In genomic region chr4:136924529-136924928, GRCm38 (mm10) we compare ENCODE assay signal across 10 mouse cellular contexts. TPM values are rescaled to one million over a fixed set of nuclear protein-coding genes. Genes with fewer than 3 reads are reported as not detected.
DNase-seq lines count a peak whose midpoint lies in the region; ATAC-seq and TF ChIP-seq lines count a peak whose summit lies in the region.
"Had no signal": no experiment of that assay in that cellular context is flagged by ENCODE, and none has a peak within 500 bp of the region (broad histone marks: within the 10 kb centered on the region; RNA-seq: fewer than 3 reads in every experiment).

No protein-coding gene starts in this region.

- WGBS in forebrain, embryonic 11.5 days, result 7% methylated on average over 6 of the region's 6 CpGs
- 6% methylated on average over 6 of the region's 6 CpGs for WGBS in forebrain, embryonic 13.5 days
- 3% methylated on average over 6 of the region's 6 CpGs for WGBS in kidney, adult 2 months

- H3K9ac ChIP-seq in forebrain, embryonic 11.5 days (ENCODE audit: low read length), result no peak overlapping the region
- no peak overlapping the region for H3K9ac ChIP-seq in forebrain, embryonic 13.5 days
- H3K9ac ChIP-seq: heart, embryonic 13.5 days; neural tube, embryonic 12.5 days had no signal

- ATAC-seq in forebrain, embryonic 11.5 days (replicated peaks; ENCODE audit: low FRiP score), result no peak
- ATAC-seq in forebrain, embryonic 13.5 days, result no peak
- peak; percentile 83 for ATAC-seq in megakaryocyte progenitor cell, adult 5-6 weeks (replicated peaks; ENCODE audit: poor library complexity)

- peak; percentile 84 for DNase-seq in forebrain, embryonic 11.5 days (ENCODE audit: low spot score)
- DNase-seq in 416B (ENCODE audit: low read depth), result peak; percentile 58
- peak; percentile 51 for DNase-seq in brain, embryonic 14.5 days (ENCODE audit: low read depth)
- DNase-seq in kidney, adult 2 months, result peak; percentile 68
- DNase-seq in urinary bladder, postnatal 36 days (ENCODE audit: low spot score in 2 of 2), result peak; percentile 60 to 62
- DNase-seq in left cerebral cortex, postnatal 4 days, result no peak

- peaks cover 15% of the 10 kb centered on the region; the same call in 1 of the 2 replicates for H3K27me3 ChIP-seq in forebrain, embryonic 11.5 days (ENCODE audit: control insufficient read depth, insufficient read depth, low read length)
- peaks cover 61% of the 10 kb centered on the region for H3K27me3 ChIP-seq in forebrain, embryonic 13.5 days
- H3K27me3 ChIP-seq in kidney, adult 2 months (replicated peaks; ENCODE audit: control insufficient read depth, insufficient read depth, low read length), result no peaks in the 10 kb centered on the region

- no peak for TF ChIP-seq POLR2A in brain, embryonic 14.5 days (IDR thresholded peaks at IDR 0.05; ENCODE audit: borderline replicate concordance, extremely low read depth, insufficient read depth, insufficient read length, poor library complexity, severe bottlenecking)
- TF ChIP-seq POLR2A in kidney, adult 2 months (IDR thresholded peaks at IDR 0.05; ENCODE audit: low read depth, low read length), result no peak

- H3K4me3 ChIP-seq in forebrain, embryonic 11.5 days (ENCODE audit: low read depth, low read length), result no peak overlapping the region
- no peak overlapping the region for H3K4me3 ChIP-seq in forebrain, embryonic 13.5 days
- H3K4me3 ChIP-seq in kidney, adult 2 months (ENCODE audit: insufficient read depth, low read depth, low read length), result no peak overlapping the region
- H3K4me3 ChIP-seq: heart, embryonic 13.5 days; neural tube, embryonic 12.5 days had no signal

- 0 out of 2 replicates have a peak, but pooled peaks have one; percentile 7 for TF ChIP-seq CTCF in brain, embryonic 14.5 days (IDR thresholded peaks at IDR 0.05; ENCODE audit: borderline replicate concordance, extremely low read depth, insufficient read depth, insufficient read length)
- no peak; the same call in 1 of the 2 replicates for TF ChIP-seq CTCF in kidney, adult 2 months (conservative IDR thresholded peaks at IDR 0.05; ENCODE audit: insufficient read depth, insufficient read length, low read depth, low read length)

- no peaks in the 10 kb centered on the region for H3K4me1 ChIP-seq in forebrain, embryonic 11.5 days (replicated peaks; ENCODE audit: control insufficient read depth, insufficient read depth, low read length)
- H3K4me1 ChIP-seq in forebrain, embryonic 13.5 days, result peaks cover 11% of the 10 kb centered on the region; the same call in 1 of the 2 replicates
- no peaks in the 10 kb centered on the region for H3K4me1 ChIP-seq in kidney, adult 2 months (ENCODE audit: control insufficient read depth, insufficient read depth, low read length)
- H3K4me1 ChIP-seq: heart, embryonic 13.5 days had no signal

- no peak overlapping the region for H3K4me2 ChIP-seq in forebrain, embryonic 11.5 days (ENCODE audit: low read depth, low read length, severe bottlenecking)
- no peak overlapping the region for H3K4me2 ChIP-seq in forebrain, embryonic 13.5 days
- H3K4me2 ChIP-seq: heart, embryonic 13.5 days; neural tube, embryonic 12.5 days had no signal

- intact Hi-C loops in left cerebral cortex, postnatal 4 days (cut with DNase I), result no loop called here

- H3K9me3 ChIP-seq in forebrain, embryonic 11.5 days (ENCODE audit: control insufficient read depth, low read length), result no peaks in the 10 kb centered on the region
- no peaks in the 10 kb centered on the region for H3K9me3 ChIP-seq in forebrain, embryonic 13.5 days (replicated peaks)
- H3K9me3 ChIP-seq: heart, embryonic 13.5 days; neural tube, embryonic 12.5 days had no signal

- H3K36me3 ChIP-seq in forebrain, embryonic 11.5 days (ENCODE audit: control insufficient read depth, insufficient read depth, low read length), result no peaks in the 10 kb centered on the region
- H3K36me3 ChIP-seq in forebrain, embryonic 13.5 days (ENCODE audit: poor library complexity, severe bottlenecking), result no peaks in the 10 kb centered on the region
- no peaks in the 10 kb centered on the region for H3K36me3 ChIP-seq in kidney, adult 2 months (ENCODE audit: control insufficient read depth, insufficient read depth, low read length)
- H3K36me3 ChIP-seq: heart, embryonic 13.5 days; neural tube, embryonic 12.5 days had no signal

- no peak overlapping the region for H3K27ac ChIP-seq in forebrain, embryonic 11.5 days (ENCODE audit: low read depth, low read length)
- no peak overlapping the region for H3K27ac ChIP-seq in forebrain, embryonic 13.5 days
- H3K27ac ChIP-seq in kidney, adult 2 months (ENCODE audit: insufficient read depth, low read depth, low read length), result no peak overlapping the region
- H3K27ac ChIP-seq: heart, embryonic 13.5 days; neural tube, embryonic 12.5 days had no signal

RNA-seq across cellular contexts. Expression of gene C1qa, which starts 25.9 kb away (rescaled TPM):
- 8.2 and 11.3 TPM in 2 replicates for polyA plus RNA-seq in forebrain, embryonic 11.5 days (2014; fragmentation: Nextera tagmentation; extraction: Ambion mirVana)
- 10.6 and 12.0 TPM in 2 replicates for polyA plus RNA-seq in forebrain, embryonic 13.5 days (2015; fragmentation: Nextera tagmentation; extraction: Ambion mirVana)
- 14.2 and 14.9 TPM in 2 replicates for polyA plus RNA-seq in brain, embryonic 14.5 days (2012; rRNA removed)
- polyA plus RNA-seq in kidney, adult 2 months (2012; rRNA removed), result 36.1 and 43.7 TPM in 2 replicates
- total RNA-seq in megakaryocyte progenitor cell, adult 5-6 weeks (2015), result 0.22 and 0.57 TPM in 2 replicates
- 1.2 TPM in 1 of 2 replicates, not detected in the other for total RNA-seq in megakaryocyte progenitor cell, adult 5-6 weeks (2017)
- total RNA-seq in left cerebral cortex, postnatal 4 days (2021), result 10 to 100 TPM; 12.5 to 14.2 TPM

RNA-seq across cellular contexts. Expression of gene C1qc, which starts 31.7 kb away (rescaled TPM):
- polyA plus RNA-seq in forebrain, embryonic 11.5 days (2014; fragmentation: Nextera tagmentation; extraction: Ambion mirVana), result 10.0 and 10.7 TPM in 2 replicates
- 8.0 and 8.3 TPM in 2 replicates for polyA plus RNA-seq in forebrain, embryonic 13.5 days (2015; fragmentation: Nextera tagmentation; extraction: Ambion mirVana)
- 18.3 and 19.5 TPM in 2 replicates for polyA plus RNA-seq in brain, embryonic 14.5 days (2012; rRNA removed)
- polyA plus RNA-seq in kidney, adult 2 months (2012; rRNA removed), result 42.7 and 51.9 TPM in 2 replicates
- total RNA-seq in megakaryocyte progenitor cell, adult 5-6 weeks (2015), result 0.37 and 0.54 TPM in 2 replicates
- total RNA-seq in megakaryocyte progenitor cell, adult 5-6 weeks (2017), result 2.2 TPM in 1 of 2 replicates, not detected in the other
- total RNA-seq in left cerebral cortex, postnatal 4 days (2021), result 10 to 100 TPM; 11.3 to 14.8 TPM

RNA-seq across cellular contexts. Expression of gene Epha8, which starts 32.1 kb away (rescaled TPM):
- polyA plus RNA-seq in forebrain, embryonic 11.5 days (2014; fragmentation: Nextera tagmentation; extraction: Ambion mirVana), result 0.72 and 0.77 TPM in 2 replicates
- polyA plus RNA-seq in forebrain, embryonic 13.5 days (2015; fragmentation: Nextera tagmentation; extraction: Ambion mirVana), result 1.1 and 1.3 TPM in 2 replicates
- 28.5 and 33.9 TPM in 2 replicates for polyA plus RNA-seq in brain, embryonic 14.5 days (2012; rRNA removed)
- polyA plus RNA-seq in kidney, adult 2 months (2012; rRNA removed), result 0.04 and 0.06 TPM in 2 replicates
- total RNA-seq in megakaryocyte progenitor cell, adult 5-6 weeks (2015), result not detected in 2 replicates
- total RNA-seq in megakaryocyte progenitor cell, adult 5-6 weeks (2017), result not detected in 2 replicates
- 10 to 100 TPM; 21.6 to 23.0 TPM for total RNA-seq in left cerebral cortex, postnatal 4 days (2021)

RNA-seq across cellular contexts. Expression of gene C1qb, which starts 38.5 kb away (rescaled TPM):
- 19.7 and 21.1 TPM in 2 replicates for polyA plus RNA-seq in forebrain, embryonic 11.5 days (2014; fragmentation: Nextera tagmentation; extraction: Ambion mirVana)
- 19.1 and 20.4 TPM in 2 replicates for polyA plus RNA-seq in forebrain, embryonic 13.5 days (2015; fragmentation: Nextera tagmentation; extraction: Ambion mirVana)
- polyA plus RNA-seq in brain, embryonic 14.5 days (2012; rRNA removed), result 27.5 and 30.5 TPM in 2 replicates
- polyA plus RNA-seq in kidney, adult 2 months (2012; rRNA removed), result 52.2 and 58.5 TPM in 2 replicates
- 0.79 TPM in 1 of 2 replicates, not detected in the other for total RNA-seq in megakaryocyte progenitor cell, adult 5-6 weeks (2015)
- total RNA-seq in megakaryocyte progenitor cell, adult 5-6 weeks (2017), result 0.08 TPM in 1 of 2 replicates, not detected in the other
- 10 to 100 TPM; 15.3 to 17.2 TPM for total RNA-seq in left cerebral cortex, postnatal 4 days (2021)

Comparison
In these comparisons a context has a peak if more than half of its experiments do, and no peak if none do; other contexts are left out.
1. RNA of gene Epha8, which starts 32.1 kb away (polyA plus RNA-seq): 28.5 to 33.9 TPM in brain, embryonic 14.5 days; 1.1 to 1.3 TPM in forebrain, embryonic 13.5 days, 0.72 to 0.77 TPM in forebrain, embryonic 11.5 days and 0.04 to 0.06 TPM in kidney, adult 2 months; every median in the first group is over 10 times any median in the second.